Mouse (Mus musculus): ENCODE data around the gene Fbxw18. TPM values are rescaled to one million over a fixed set of nuclear protein-coding genes. Genes with fewer than 3 reads are reported as not detected.
"Not testable (repeated sequence)": the region's sequence is repeated elsewhere in the genome, so short reads cannot be mapped to it uniquely, and the experiment has no call there.

Gene Fbxw18
- not detected in 2 replicates for polyA plus RNA-seq (2015; fragmentation: Nextera tagmentation; extraction: Ambion mirVana)

GRCm38 (mm10) chr9:109702600-109702999 is at the start of gene Fbxw18:
TSS of gene Fbxw18 (minus strand) at chr9:109702700.
- H3K36me3 ChIP-seq; H3K9me3 ChIP-seq; H3K27me3 ChIP-seq; H3K27ac ChIP-seq; ATAC-seq; H3K4me1 ChIP-seq (replicated peaks); H3K4me2 ChIP-seq (replicated peaks); H3K4me3 ChIP-seq (replicated peaks); H3K9ac ChIP-seq (replicated peaks): not testable (repeated sequence)
- WGBS: 82% methylated on average over 4 of the region's 4 CpGs

DNA sequence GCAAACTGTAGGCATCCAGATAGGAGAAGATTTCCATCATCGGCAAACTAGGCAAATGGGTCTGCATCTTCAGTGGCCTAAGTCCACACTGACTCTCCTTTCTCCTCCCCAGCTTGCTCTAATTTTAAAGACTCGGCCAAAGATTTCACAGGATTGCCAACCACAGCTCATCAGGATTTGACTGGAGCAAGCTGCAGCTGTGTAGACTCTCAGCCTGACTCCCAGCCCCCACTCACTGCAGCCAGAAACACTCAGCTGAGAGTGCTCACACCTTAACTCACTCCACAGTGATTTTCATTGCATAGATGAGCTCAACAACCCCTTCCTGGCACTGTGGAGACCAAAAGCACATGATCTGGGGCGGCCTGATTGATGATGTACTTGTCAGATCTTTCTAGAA is 43.5 kb upstream of the Fbxw18 start, which contains the start of gene Fbxw26:
TSS of gene Fbxw26 (minus strand) at position 101 of the 400 bp plus-strand sequence.
- H3K9ac ChIP-seq (replicated peaks); H3K9me3 ChIP-seq; H3K27ac ChIP-seq; H3K4me2 ChIP-seq (replicated peaks); ATAC-seq; H3K4me1 ChIP-seq (replicated peaks); H3K36me3 ChIP-seq; H3K4me3 ChIP-seq (replicated peaks); H3K27me3 ChIP-seq: not testable (repeated sequence)
- 84% methylated on average over 3 of the region's 3 CpGs for WGBS

- H3K27me3 ChIP-seq: no peaks in the 10 kb centered on the region
- H3K4me1 ChIP-seq (replicated peaks): no peaks in the 10 kb centered on the region
- no peak overlapping the region for H3K9ac ChIP-seq (replicated peaks)
- H3K27ac ChIP-seq: no peak overlapping the region
- no peak overlapping the region for H3K4me2 ChIP-seq (replicated peaks)
- no peak for ATAC-seq
- H3K36me3 ChIP-seq: no peaks in the 10 kb centered on the region
- no peaks in the 10 kb centered on the region for H3K9me3 ChIP-seq
- no peak overlapping the region for H3K4me3 ChIP-seq (replicated peaks)
- 0% methylated on average over 1 of the region's 1 CpGs for WGBS
Measured at GRCm38 (mm10) chr9:109685299-109685698, 17.2 kb downstream of the Fbxw18 start.

- 79% methylated on average over 2 of the region's 2 CpGs for WGBS
Measured at GRCm38 (mm10) chr9:109664552-109664951, 37.9 kb downstream of the Fbxw18 start, which contains the start of gene Fbxw25. TSS of gene Fbxw25 (minus strand) at chr9:109664652.

More at GRCm38 (mm10) chr9:109664552-109664951, 37.9 kb downstream of the Fbxw18 start, which contains the start of gene Fbxw25:
- not testable (repeated sequence) for H3K27me3 ChIP-seq; H3K4me3 ChIP-seq (replicated peaks); H3K4me1 ChIP-seq (replicated peaks); H3K36me3 ChIP-seq; H3K9me3 ChIP-seq; H3K4me2 ChIP-seq (replicated peaks); ATAC-seq; H3K9ac ChIP-seq (replicated peaks); H3K27ac ChIP-seq

Other genes with a start within 250 kb of the Fbxw18 start
- gene Fbxw19, start 206.8 kb downstream of the Fbxw18 start, polyA plus RNA-seq (2015; fragmentation: Nextera tagmentation; extraction: Ambion mirVana): not detected in 2 replicates
- not detected in 2 replicates for gene Fbxw15, start 134.4 kb downstream of the Fbxw18 start, polyA plus RNA-seq (2015; fragmentation: Nextera tagmentation; extraction: Ambion mirVana)
- gene Fbxw24, start 76.6 kb downstream of the Fbxw18 start, polyA plus RNA-seq (2015; fragmentation: Nextera tagmentation; extraction: Ambion mirVana): not detected in 2 replicates
- gene Fbxw25, start 38.0 kb downstream of the Fbxw18 start, polyA plus RNA-seq (2015; fragmentation: Nextera tagmentation; extraction: Ambion mirVana): 0.13 TPM in 1 of 2 replicates, not detected in the other
- not detected in 2 replicates for gene Fbxw26, start 43.4 kb upstream of the Fbxw18 start, polyA plus RNA-seq (2015; fragmentation: Nextera tagmentation; extraction: Ambion mirVana)
- gene Fbxw27, start 88.0 kb upstream of the Fbxw18 start, polyA plus RNA-seq (2015; fragmentation: Nextera tagmentation; extraction: Ambion mirVana): not detected in 2 replicates
- 0.27 TPM in 1 of 2 replicates, not detected in the other for gene Spink8, start 109.6 kb upstream of the Fbxw18 start, polyA plus RNA-seq (2015; fragmentation: Nextera tagmentation; extraction: Ambion mirVana)
- 69.7 and 71.3 TPM in 2 replicates for gene Nme6, start 130.0 kb upstream of the Fbxw18 start, polyA plus RNA-seq (2015; fragmentation: Nextera tagmentation; extraction: Ambion mirVana)
- 0.22 and 0.55 TPM in 2 replicates for gene Camp, start 146.9 kb upstream of the Fbxw18 start, polyA plus RNA-seq (2015; fragmentation: Nextera tagmentation; extraction: Ambion mirVana)
- 20.2 and 23.1 TPM in 2 replicates for gene Cdc25a, start 172.9 kb upstream of the Fbxw18 start, polyA plus RNA-seq (2015; fragmentation: Nextera tagmentation; extraction: Ambion mirVana)
- gene Map4, start 228.8 kb upstream of the Fbxw18 start, polyA plus RNA-seq (2015; fragmentation: Nextera tagmentation; extraction: Ambion mirVana): 127 and 129 TPM in 2 replicates

All from midbrain, embryonic 13.5 days (tissue).